Mouse (Mus musculus): ENCODE measurements around the gene Sphk1.

GRCm38 (mm10) chr11:116493191-116493590 is 37.5 kb upstream of the Sphk1 start:
- TF ChIP-seq POLR2A (IDR thresholded peaks at IDR 0.05; ENCODE audit: control insufficient read depth, extremely low read depth, insufficient read depth, low read length, poor library complexity) = no peak
- TF ChIP-seq CTCF (IDR thresholded peaks at IDR 0.05; ENCODE audit: borderline replicate concordance, control insufficient read depth, extremely low read depth, insufficient read depth, low read length, poor library complexity) = no peak

Measured in thymus, adult 2 months (tissue).